Mouse (Mus musculus): Measurements from ENCODE around the gene Erbb3.

- TF ChIP-seq EP300 (IDR thresholded peaks at IDR 0.05; ENCODE audit: low read depth in 1 of 2, low read length in 2 of 2) (no peak), CTCF (IDR thresholded peaks at IDR 0.05 in 2 of 3, conservative IDR thresholded peaks at IDR 0.05 in 1 of 3; ENCODE audit: control insufficient read depth in 1 of 3, insufficient read depth in 1 of 3, low read depth in 2 of 3, low read length in 3 of 3, poor library complexity in 1 of 3, severe bottlenecking in 1 of 3) (no peak), POLR2A (IDR thresholded peaks at IDR 0.05; ENCODE audit: control insufficient read depth in 1 of 2, insufficient read depth in 1 of 2, low read depth in 1 of 2, low read length in 2 of 2, poor library complexity in 1 of 2) (no peak), ZKSCAN1 (IDR thresholded peaks at IDR 0.05; ENCODE audit: low read depth, low read length) (no peak), TAL1 (IDR thresholded peaks at IDR 0.05; ENCODE audit: low read length) (no peak), SIN3A (IDR thresholded peaks at IDR 0.05; ENCODE audit: low read length) (no peak), MXI1 (IDR thresholded peaks at IDR 0.05; ENCODE audit: low read depth, low read length) (no peak), NRF1 (IDR thresholded peaks at IDR 0.05; ENCODE audit: insufficient read depth, low read depth, low read length, poor library complexity, severe bottlenecking) (no peak), GATA1 (IDR thresholded peaks at IDR 0.05; ENCODE audit: low read depth, low read length) (no peak), USF1 (IDR thresholded peaks at IDR 0.05; ENCODE audit: low read depth, low read length) (no peak), E2F4 (IDR thresholded peaks at IDR 0.05; ENCODE audit: borderline replicate concordance, low read depth, low read length) (no peak)
Observed at GRCm38 (mm10) chr10:128579298-128579697, 10.2 kb downstream of the Erbb3 start.

Measured in MEL (cell line).